Mouse (Mus musculus) adipose tissue, adult 10 weeks (tissue): ENCODE results near the gene Peli3. TPM values are rescaled to one million over a fixed set of nuclear protein-coding genes. Genes with fewer than 3 reads are reported as not detected.

Experiments used
- polyA plus RNA-seq: library from polyadenylated mRNA; stranded (reverse); fragments of 350-450 nt; fragmentation: Illumina TruSeq; extraction: RNeasy Lipid Tissue Mini Kit (QIAGEN cat#74804); gene quantifications from one replicate; pipeline ENCODE4 v1.2.3, GENCODE M21; 2014; ENCODE audit warnings: low read depth, low replicate concordance

Peli3 gene
- 3.9 TPM for polyA plus RNA-seq

DNA sequence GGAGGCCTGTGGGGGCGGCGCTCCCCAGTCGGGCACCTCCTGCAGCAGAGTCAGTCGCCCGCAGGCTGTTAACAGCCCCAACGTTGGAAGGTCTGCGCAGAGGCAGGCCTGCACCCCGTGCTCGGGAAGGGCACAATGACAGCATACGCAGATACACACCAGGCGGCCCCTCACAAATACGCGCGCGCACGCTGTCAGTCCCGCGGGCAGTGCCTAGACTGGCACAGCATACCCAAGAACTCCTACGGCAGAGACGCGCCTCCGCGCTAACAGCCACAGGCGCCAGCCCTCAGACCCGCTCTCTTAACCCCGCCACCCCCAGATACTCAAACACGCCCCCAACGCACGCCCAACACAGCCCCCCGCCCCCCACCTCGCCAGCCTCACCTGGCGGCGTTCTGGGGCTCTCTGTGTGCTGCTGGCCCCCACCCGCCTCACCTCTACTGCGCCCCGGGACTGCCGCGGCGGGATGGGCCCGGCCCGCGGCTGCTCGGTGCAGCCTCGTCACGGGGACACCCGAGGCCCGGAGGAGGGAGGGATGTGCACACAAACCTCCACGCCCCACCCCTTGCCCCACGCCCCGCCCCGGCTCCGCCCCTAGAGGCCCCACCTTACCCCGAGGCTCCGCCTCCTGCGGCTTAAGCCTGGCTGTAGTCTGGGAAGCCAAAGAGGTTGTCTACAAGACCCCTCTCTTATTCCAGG lies at the start of gene Peli3:
Peli3 (minus strand) TSS at position 577 of the 702 bp plus-strand sequence.

DNA sequence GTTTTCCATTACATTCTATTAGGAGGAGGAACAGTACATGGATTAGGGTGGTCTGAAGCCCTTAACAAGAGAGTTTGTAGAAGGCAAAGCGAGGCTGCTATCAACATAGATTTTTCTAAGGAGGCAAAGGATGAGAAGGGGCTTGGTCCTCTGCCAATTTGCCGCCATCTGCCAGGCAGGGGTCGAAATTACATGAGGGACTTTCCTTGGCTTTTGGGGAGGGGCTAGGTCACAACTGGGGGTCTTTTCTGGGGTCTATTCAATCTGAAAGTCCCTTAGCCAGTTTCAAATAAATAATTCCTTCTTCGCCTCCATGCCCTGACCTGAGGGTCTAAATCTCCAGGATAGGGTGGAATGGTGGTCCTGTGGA lies 47.3 kb upstream of the Peli3 start, which contains the start of gene Npas4:
Npas4 (minus strand) TSS at position 61 of the 370 bp plus-strand sequence.

DNA sequence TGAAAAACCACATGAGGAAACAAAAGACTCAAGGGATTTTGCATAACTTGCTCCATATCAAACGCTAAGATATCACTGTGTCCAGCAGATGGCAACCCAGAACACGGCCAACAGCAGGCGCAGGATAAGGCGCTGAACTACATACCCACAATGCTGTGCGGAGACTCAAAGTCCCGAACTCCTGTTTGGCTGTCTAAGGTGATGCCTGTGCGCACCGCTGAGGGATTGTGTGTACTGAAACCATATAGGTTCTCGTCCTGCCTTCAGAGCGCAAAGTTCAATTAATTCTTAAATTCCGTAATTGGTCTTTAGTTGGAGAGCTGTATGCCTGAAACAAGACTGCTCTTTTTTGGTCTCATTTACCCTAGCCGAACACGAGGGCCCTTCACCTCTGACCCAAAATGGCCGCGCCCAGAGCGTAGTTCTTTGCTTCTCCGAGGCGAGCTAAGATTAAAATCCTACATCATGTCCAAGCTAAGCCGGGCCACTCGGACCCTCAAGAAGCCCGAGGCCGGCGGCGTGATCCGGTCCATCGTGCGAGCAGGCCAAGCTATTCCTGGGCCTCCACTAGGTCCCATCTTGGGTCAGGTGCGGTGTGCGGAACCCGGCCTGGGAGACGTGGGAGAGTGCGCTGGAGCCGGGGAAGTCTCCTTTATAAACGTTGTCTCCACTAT lies 19.1 kb upstream of the Peli3 start, which contains the start of gene Mrpl11:
Mrpl11 (plus strand) TSS at position 220 of the 674 bp plus-strand sequence.

DNA sequence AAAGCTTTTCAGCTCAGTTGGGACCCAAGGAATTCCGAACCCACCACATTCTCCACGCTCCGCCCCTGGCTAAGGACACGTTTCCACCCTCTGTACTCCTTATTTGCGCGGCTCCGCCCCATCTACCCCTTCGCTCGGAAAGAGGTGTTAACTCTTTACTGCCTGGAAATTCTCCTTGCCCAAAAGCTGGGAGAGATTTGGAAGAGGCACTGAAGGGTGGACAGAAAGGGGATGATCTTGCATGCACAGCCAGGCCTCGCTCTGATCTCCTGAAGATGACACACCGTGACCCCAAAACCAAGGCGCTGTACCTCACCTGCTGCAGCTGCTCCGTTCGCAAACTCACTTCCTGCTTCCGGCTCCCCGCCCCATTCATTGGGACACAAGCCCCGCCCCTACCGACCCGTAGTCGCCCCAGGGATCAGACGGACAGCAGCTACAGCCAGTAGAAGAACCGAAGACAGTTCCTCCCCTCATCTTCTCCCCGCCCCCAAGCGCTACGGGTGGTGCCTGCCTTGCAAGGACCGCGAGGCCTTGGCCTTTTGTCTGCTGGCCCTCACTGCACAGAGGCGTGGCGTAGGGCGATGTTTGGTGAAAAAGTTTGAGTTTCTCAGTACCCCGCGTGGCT lies 14.9 kb downstream of the Peli3 start, which contains the start of gene Dpp3:
Dpp3 (minus strand) TSS at position 384 of the 628 bp plus-strand sequence.

DNA sequence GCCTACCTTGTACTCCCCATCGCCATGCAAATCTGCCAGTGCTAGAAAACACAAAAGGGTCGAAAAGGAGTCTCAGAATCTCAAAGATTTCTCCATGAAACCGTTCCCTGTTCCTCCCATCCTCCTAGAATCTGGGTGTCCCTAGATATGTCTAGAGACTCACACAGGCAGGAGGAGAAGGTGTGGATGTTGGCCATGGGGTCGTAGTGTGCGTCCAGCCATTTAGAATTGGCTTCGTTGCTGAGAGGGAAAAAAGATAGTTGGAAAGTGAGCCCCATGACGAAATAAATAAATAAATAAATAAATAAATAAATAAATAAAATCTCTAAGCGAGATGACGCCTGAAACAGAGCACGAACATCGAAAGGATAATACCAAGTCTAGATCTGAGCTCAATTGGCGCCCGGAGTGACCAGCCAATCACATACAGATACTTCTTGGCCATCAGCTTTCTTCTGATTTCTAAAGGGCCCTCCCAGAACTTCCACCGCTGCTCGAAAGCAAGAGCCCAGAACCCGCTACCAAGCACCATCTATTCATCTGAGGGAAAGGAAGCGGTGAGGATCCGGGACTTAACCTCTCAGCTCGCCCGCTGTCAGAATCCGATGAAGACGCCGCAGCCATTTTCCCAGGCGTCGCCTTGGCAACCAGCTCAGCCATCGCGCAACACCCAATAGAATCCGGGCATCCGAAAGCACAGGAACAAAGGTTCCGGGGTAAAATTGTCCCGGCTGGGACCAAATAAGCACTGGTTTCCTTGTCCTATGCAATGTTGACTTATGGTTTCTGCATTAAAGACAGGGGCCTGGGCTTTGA lies 36.7 kb downstream of the Peli3 start, which contains the start of gene Bbs1:
Bbs1 (minus strand) TSS at position 650 of the 816 bp plus-strand sequence.

Other genes with a start within 250 kb of the Peli3 start
- gene Gm960, start 244.5 kb downstream of the Peli3 start, polyA plus RNA-seq, result 1.4 TPM
- 5.0 TPM for gene Sptbn2, start 232.0 kb downstream of the Peli3 start, polyA plus RNA-seq
- gene Rbm4b, start 186.6 kb downstream of the Peli3 start, polyA plus RNA-seq, result 17.2 TPM
- 20.7 TPM for gene Rbm4, start 149.2 kb downstream of the Peli3 start, polyA plus RNA-seq
- 7.9 TPM for gene Gm21992, start 131.5 kb downstream of the Peli3 start, polyA plus RNA-seq
- gene Rbm14, start 131.5 kb downstream of the Peli3 start, polyA plus RNA-seq, result 16.7 TPM
- 62.9 TPM for gene Ccs, start 103.8 kb downstream of the Peli3 start, polyA plus RNA-seq
- 1.0 TPM for gene Ccdc87, start 103.8 kb downstream of the Peli3 start, polyA plus RNA-seq
- gene Ctsf, start 88.0 kb downstream of the Peli3 start, polyA plus RNA-seq, result 65.6 TPM
- 3.4 TPM for gene Actn3, start 65.2 kb downstream of the Peli3 start, polyA plus RNA-seq
- 18.4 TPM for gene Zdhhc24, start 64.5 kb downstream of the Peli3 start, polyA plus RNA-seq
- gene Bbs1, start 36.5 kb downstream of the Peli3 start, polyA plus RNA-seq, result 5.7 TPM
- gene Dpp3, start 14.8 kb downstream of the Peli3 start, polyA plus RNA-seq, result 43.1 TPM
- gene Mrpl11, start 19.0 kb upstream of the Peli3 start, polyA plus RNA-seq, result 77.2 TPM
- gene Npas4, start 47.2 kb upstream of the Peli3 start, polyA plus RNA-seq, result 0.83 TPM
- gene Slc29a2, start 80.7 kb upstream of the Peli3 start, polyA plus RNA-seq, result 1.8 TPM
- gene B4gat1, start 95.7 kb upstream of the Peli3 start, polyA plus RNA-seq, result 20.8 TPM
- gene AC124502.3, start 95.8 kb upstream of the Peli3 start, polyA plus RNA-seq, result 1.9 TPM
- 34.8 TPM for gene Brms1, start 98.2 kb upstream of the Peli3 start, polyA plus RNA-seq
- gene Rin1, start 107.4 kb upstream of the Peli3 start, polyA plus RNA-seq, result 3.6 TPM
- 36.7 TPM for gene Cd248, start 125.0 kb upstream of the Peli3 start, polyA plus RNA-seq
- gene Tmem151a, start 142.4 kb upstream of the Peli3 start, polyA plus RNA-seq, result 2.8 TPM
- 71.7 TPM for gene Yif1a, start 145.4 kb upstream of the Peli3 start, polyA plus RNA-seq
- gene Cnih2, start 155.4 kb upstream of the Peli3 start, polyA plus RNA-seq, result 1.6 TPM
- 160 TPM for gene Rab1b, start 163.9 kb upstream of the Peli3 start, polyA plus RNA-seq
- 29.1 TPM for gene Klc2, start 175.4 kb upstream of the Peli3 start, polyA plus RNA-seq